Mouse (Mus musculus) gastrocnemius, adult 18-20 months (tissue): ENCODE results near the gene Fam72a. TPM values are rescaled to one million over a fixed set of nuclear protein-coding genes. Genes with fewer than 3 reads are reported as not detected.

ENCODE experiments used
- DNase-seq: peaks from one replicate; pipeline ENCODE4 v3.0.0; 2021; ENCODE audit warnings: low spot score
- long read RNA-seq, 2 experiments: library from polyadenylated mRNA; stranded (forward); transcript quantifications; one replicate each; pipeline ENCODE4 v2.0.0; 2021
- total RNA-seq, 2 experiments: library from RNA; stranded (reverse); gene quantifications; 2 replicates each; pipeline ENCODE4 v1.2.3; 2021

The Fam72a gene
- under 1 TPM; 0.24 to 0.39 TPM for total RNA-seq
- long read RNA-seq, experiment 1, partial matches to known transcripts = 0 of 1 reads
- long read RNA-seq, experiment 1, other reads (novel, unspliced or antisense) = 1 of 1 reads
- long read RNA-seq, experiment 2 = 0 reads

DNA sequence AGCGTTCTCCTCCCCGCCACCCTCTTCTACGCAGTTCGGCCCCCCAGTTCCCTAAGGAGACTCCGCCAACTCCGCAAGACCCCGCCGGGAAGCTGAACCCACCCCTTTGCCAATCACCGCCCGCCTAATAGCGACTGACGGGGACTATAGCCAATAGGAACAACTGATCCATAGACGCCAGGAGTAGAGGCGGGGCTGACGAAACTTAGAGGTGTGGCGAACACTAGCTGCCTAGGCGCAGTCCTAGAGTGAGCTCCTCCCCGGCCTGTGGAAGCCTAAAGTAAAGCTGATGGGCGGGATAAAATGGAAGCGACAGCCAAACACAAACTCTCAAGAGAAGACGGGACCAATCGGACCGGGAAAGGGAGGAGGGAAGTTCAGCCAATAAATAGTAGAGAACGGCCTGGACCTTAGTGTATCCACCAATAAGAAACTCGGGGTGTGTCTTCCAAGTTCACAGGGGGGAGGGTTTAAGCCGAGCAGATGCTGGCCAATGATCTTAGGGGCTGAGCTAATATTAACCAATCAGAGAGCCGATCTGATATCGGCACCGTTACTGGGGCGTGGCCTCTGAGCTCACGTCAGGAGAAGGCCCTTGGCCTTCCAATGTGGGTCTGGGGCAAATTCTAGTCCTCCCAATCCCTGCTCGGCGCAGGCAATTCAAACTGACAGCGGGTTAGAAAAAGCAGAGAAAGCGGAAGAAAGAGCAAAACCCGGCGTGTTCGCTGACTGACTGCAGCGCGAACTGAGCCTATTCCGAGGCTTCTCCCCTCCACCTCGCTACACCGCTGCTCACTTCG, at the start of gene Fam72a, which contains the start of gene Srgap2:
Gene Fam72a (plus strand): TSS at position 623 of the 800 bp plus-strand sequence.
Gene Srgap2 (minus strand): TSS at position 72 of the 800 bp plus-strand sequence.
- DNase-seq = peak; percentile 99

DNA sequence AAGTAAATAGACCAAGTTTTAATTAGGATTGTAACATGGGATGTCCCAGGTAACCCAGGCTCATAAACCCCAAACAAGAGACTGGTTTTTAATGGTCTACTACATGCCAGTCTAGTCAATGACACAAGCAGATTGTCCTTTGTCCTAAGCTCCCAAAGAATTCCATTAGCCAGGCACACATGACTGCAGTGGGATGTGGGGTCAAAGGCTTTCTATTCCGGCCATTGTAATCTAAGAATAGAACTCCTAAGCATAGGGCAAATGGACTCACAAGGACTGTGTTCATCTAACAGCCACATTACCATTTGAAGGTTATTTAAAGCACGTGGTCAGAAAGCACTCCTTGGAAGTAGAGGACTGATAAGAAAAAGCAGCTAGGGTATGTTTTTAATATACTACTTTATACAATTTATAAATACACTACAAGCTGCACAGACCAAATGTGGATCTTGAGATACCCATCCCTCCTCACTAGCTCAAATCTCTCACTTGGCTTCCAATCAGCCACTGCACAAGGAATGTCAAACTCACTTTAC, 48.9 kb upstream of the Fam72a start:
- DNase-seq = no peak

DNA sequence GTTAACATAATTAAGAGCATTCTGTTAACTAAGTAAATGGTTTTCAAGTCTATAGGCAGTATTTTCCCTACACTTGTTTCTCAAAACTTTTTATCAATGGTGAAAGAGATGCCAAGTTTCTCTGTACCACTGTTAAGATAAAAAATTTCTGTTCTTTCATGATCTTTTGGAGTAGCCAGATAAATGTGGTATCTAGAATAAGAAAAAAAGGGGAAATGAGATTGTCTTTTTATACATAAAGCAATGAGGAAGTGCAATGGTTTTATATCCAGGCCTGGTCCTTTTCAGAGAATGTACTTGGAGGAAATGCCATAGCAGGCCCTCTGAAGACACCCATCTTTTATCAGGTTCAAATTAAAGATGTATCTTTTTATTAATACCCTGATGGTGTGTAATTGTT, 46.3 kb upstream of the Fam72a start:
- no peak for DNase-seq

DNA sequence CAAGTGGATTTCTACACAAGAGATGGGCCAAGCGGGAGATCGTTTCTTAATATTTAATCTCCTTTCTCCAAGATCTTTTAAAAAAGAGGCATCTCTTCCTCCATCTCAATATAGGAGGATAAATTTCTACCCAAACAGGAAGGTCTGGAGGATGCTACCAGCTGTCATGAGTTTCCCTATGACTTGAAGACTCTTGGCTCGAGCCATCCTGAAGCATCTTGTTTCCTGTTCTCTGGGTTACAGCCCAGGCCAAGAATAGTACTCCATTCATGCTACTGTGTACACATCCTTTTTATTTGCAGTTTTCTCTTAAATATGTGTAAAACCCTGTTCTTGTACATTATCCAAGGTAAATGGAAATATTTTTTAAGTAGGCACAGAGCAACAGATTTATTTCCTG, 45.5 kb upstream of the Fam72a start:
- peak; percentile 36 for DNase-seq

DNA sequence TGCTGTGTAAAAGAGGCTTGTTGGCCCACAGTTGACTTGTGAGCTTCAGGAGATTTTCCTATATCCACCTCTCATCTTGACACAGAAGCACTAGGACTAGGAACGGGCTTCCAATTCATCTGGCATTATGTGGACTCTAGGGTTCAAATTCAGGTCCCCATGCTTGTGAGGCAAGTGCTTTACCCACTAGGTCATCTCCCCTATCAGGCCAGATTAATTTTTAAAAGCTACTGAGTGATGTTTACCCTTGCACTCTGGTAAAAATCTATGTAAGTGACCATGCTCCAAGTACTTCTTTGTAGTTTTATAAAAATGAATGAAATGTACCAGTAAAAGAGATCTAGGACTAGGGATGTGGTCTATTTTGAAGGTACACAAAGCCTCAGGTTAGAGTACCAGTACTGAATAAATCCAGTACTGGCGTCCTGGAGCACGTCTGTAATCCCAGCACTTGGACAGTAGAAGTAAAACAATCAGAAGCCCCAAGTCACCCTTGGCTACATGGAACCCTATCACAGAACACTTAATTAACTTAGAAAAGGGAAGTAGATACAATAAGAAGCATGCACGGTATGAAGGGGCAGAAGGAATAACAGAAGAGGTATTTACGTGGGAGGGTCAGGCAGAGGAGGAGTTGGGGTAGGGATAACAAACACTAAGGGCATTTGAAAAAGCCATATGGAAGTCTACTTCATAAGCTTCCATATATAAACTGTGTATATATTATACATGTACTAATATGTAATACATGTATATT, 41.4 kb upstream of the Fam72a start:
- DNase-seq = no peak

DNA sequence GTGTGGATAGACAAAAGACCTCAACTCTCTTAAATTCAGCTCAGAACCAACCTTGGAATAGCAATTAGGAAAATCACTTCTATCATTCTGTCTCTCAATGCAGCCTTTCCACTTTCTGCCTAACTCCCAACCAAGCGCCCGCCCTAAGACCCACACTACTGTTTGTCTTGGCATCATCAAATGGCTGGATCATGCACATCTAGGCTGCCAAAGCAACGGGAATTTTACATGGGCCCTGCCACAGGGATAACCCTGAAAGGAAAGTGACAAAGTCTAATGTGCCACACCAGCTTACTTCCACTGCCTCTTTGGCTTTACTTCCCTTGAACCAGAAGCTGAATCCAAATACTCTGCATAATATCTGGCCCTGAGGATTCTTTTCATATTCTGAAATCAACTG, 38.4 kb upstream of the Fam72a start:
- no peak for DNase-seq

DNA sequence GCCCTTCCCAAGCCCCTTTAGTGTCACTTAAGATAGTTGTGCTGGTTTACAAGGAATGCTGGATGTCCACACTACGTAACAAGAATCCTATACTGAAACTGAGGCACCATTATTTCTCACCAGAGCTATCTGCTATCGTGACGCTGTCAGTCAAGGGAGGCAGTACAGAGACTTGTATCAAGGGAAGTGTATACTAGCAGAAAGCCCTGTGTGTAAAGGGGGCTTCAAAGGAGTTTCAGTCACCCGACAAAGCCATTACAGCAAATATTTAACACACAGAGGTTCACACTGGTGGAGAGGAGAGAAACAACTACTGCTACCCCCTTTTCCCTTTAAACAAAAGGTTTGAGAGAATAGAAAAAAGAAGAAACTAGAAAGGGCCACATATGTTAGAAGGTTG, 36.1 kb upstream of the Fam72a start:
- no peak for DNase-seq

DNA sequence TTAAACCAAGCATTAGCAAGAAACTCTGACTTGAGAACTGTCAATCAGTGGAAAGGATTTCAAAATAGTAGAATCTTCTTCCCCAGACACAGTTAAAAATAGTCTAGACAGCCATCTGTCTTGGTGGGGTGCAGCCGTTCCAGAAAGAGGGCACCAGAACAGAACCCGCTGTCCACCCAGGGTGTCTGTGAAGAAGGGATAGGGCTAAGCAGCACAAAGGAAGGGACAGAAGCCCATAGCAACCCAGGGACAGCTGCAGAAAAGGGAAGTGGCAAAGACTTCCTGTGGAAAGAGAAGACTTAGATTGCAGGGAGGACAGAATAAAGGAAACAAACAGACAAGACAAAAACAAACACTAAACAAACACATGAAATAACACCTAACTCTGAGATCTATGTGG, 35.3 kb upstream of the Fam72a start:
- no peak for DNase-seq

DNA sequence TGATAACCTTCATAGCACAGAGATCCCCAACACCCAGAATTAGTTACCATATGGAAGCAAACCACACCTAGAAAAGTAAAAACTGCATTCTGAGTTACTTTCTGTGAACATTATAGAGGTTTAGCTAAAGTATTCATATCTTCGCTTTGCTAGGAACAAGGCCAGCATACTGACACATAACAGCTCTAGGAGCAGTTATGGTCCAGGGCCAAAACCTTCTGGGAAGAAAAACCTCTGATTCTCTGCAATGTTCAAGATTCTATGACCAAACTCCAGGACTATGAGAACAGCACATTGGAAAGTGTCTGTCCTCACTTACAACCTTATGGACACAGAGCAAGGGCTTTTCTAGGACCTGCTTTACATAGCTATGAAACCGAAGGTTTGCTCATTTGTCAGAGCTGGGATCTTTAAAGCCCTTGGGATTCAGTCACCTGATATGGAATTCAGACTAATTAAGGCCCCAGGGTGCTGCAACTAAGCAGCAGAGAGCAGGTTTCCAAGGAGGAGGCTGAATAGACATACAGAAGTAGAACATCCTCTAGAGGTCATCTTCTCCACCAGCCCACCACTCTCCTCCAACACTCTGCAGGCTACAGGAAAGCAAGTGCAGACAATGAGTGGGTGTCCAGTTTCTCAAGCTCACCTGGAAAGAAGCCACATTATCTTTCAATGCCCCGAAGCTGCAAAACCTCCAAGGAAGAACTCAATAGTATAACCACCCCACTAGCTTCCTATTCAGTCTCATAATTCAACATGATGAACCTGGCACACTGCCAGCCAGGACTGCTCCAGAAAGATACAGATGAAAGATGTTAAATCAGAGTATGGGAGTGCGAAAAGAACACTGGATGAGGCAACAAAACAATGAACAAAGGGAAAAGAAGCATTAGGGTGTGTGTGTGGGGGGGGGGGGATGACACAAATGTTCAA, 33.5 kb upstream of the Fam72a start:
- DNase-seq = no peak

DNA sequence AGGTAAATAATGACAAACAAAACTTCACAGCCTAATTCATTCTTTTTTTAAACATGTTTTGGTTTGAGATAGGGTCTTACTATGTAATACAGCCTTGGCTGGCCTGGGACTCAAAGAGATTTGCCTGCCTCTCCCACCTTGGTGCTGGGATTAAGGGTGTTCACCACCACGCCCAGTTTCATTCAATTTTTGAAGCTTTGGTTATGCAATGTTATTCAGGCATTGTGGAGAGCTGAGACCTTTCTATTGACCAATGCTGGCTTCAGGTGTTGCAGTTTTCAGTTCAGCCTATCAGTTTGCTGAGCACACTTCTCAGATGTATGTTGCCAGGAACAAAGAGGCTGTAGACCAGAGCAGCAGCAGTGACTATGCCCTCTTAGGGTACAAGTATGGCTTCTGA, 29.5 kb upstream of the Fam72a start:
- no peak for DNase-seq

DNA sequence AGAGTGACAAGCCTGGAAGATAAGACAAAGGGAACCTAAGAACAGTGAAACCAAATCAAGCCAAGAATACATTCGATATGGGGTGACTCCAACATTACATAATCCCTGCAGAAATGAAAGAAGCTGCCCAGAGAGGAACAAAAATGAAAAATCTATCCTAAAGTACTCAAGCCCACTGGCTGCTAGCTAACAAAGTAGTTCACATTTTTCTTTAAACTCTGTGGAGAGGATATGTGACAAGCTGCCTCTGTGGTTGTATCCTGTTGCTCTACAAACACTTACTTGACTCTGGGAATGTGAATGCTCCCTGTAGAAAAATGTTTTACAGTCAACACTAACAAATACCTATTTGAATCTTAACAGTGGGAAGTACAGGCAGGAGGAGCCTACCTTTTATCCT, 26.0 kb upstream of the Fam72a start:
- DNase-seq = no peak

DNA sequence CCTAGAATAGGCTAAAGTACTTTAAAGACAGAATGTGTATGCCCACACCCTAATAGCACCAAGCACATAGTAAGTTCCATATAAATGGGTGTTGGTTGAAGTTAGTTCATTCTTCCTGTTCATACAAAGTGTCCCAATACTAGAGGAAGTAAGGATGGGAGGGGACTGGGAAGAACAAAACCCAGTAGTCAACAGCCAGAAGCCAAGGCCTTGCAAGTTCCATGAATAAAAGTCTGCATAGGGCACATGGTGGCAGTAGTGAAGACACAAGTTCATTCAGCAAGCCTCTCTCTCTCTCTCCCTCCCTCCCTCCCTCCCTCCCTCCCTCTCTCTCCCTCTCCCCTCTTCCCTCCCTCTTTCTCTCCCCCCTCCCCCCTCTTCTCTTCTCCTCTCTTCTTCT, 16.6 kb upstream of the Fam72a start:
- no peak for DNase-seq

DNA sequence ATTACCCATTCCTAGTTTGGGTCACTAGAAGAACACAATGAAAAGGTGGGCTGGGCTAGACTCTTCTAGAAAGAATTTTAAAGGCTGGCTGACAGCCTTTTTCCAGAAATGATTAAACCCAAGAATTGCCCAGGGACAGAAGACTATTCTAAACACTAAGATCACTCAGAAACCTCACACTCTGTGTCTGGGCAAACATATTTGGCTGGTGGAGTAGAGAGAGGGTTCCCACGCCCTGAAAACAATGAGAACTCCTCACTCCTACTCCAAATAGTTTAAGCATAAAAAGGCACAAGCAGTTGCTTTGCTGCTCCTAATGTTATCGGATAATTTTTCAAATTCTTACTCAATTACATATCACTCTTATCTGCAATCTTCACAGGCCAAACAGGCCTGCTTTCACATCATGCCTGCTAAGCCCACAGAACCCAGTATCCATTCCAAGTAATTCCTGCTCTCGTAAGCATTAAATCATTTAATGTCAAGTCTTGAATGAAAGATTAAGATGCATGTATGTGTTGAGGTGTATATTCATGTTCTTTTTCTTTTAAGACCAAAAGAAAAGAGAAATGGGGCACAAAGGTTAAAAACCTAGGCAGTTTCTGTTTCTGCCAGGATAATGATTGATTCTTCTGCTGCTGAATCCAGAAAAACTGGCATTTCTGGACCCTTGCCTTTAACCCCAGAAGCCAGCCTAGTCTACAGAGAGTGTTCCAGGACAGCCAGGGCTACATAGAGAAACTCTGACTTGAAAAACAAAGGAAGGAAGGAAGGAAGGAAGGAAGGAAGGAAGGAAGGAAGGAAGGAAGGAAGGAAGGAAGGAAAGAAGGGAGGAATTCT, 15.8 kb upstream of the Fam72a start:
- DNase-seq = no peak

DNA sequence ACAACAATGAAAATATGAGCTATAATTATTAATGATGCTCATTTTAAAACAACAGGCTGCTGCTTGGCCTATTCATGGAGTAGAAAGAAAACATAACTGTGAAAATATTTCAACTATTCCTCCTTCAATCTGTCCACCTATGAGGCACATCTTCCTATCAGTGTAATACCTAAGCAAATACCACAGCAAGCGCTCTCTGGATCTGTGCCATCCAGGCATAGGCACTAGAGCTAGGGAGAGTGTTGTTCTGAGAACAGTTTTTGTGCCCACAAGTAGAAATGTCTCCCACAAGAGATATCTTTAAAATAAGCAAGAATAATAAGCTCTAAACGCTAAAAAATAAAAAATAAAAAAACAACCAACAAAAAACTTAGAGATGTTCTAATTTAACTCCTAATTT, 14.6 kb upstream of the Fam72a start:
- DNase-seq = no peak

DNA sequence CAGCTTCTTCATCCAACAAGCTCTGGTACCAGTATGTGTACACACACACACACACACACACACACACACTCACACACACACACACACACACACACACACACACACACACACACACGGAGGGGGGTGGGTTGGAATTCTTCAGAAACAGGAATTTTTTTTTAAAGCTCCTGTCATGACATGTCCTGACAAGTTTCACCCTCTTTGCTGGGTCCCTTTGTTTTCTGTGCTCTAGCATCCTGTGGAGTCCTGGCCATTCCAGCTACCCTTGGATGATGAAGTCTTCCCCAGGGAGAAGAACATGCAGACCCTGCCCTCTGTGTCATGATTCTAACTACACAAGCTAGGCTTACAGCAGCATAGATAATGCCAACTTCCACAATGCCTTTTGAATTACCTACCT, 13.5 kb upstream of the Fam72a start:
- no peak for DNase-seq

DNA sequence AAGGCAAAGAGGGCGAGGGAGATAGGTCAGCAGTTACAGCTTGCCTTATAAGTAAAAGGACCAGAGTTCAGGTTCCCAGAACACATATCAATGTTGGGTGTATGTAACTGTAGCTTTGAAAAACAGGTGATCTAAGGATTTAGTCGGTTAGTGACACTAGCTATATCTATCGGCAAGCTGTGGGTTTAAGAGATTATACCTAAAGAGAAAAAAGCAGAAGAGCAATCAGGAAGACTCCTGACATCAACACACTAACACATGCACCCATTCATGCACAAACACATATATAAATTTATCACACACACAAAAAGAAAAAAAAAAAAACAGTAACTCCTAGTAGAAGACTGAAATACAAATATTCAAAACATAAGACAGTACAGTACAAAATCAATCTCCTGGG, 11.1 kb upstream of the Fam72a start:
- DNase-seq = no peak

DNA sequence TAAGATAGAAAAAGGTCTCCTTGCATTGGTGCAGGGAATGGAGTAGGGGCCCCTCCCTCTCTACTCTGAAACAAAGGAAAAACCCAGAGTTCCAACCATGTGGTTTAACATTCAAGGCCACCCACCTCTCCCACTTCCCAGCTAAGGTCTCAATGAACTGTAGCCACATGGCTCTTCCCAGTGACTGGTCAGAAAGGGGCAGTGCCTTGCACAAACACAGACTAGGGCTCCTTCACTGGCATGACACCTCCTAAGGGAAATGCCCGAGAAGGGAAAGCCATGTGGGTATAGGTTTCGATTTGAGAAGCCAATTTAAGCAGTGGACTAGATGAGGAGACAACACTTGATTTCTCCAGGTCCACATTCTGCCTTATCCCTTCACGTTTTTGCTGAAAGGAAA, 3.9 kb upstream of the Fam72a start:
- no peak for DNase-seq

DNA sequence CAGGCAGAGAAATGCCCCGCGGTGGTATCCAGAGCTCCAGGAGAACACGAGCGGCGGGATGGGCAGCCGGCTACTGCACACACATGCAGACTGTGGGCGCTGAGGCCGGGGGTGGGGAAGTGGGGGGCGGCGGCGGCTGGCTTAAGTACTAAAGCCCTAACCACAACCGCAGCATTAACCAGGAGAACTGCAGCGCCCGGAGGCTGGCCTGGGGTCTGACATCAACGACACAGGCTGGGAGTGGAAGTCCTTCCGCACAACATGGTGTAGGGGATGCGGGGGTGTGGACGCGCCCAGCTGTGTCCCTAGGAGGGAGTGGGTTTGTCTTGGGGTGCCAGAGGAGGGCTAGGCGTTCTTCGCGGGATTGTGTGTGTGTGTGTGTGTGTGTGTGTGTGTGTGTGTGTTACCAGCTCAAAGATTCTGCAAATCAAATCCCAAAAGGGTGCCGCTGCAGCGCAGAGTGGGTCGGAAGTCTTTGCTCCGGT, 2.6 kb upstream of the Fam72a start:
- peak; percentile 27 for DNase-seq

DNA sequence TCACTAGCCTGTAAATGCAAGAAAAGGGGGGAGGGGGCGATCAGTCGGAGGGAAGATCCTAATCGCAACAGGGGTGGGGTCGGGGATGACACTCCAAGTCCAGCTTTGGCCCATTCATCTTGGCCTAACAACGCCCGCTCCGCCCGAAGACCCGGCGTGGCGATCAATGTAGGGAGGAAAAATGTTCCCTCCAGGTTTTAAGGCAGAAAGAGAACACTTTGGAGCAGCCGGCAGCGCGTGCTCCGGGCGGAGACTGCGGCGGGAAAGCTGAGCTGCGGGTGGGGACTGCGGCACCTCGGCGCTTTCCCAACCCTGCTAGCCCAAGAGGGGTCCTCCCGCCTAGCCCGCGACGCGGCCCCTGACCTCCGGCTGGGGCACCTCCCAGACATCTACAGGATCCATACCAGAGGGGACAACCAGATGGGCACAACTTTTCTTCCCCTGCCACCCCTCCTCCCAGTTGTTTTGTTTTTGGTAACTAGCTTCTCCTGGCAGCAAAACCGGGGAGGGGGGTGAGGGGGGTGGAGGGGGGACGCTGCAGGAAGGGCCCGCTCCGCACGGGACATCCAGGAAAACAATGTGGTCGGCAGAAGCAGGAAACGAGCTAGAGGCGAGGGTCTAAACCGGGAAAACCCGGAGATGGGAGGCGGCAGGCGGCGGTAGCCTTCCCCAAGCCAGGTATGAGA, 2.0 kb upstream of the Fam72a start:
- DNase-seq = peak; percentile 29
